Mouse (Mus musculus) limb, embryonic 11.5 days (tissue): ENCODE data around the gene Cdk2ap1. TPM values are rescaled to one million over a fixed set of nuclear protein-coding genes. Genes with fewer than 3 reads are reported as not detected.
"Not testable (repeated sequence)": the region's sequence is repeated elsewhere in the genome, so short reads cannot be mapped to it uniquely, and the experiment has no call there.

ENCODE experiments used
- ATAC-seq: fragments of 200-750 bp; cut with Nextera tagmentation; 2 replicates; pipeline ENCODE4 v1.8.0; 2017; ENCODE audit warnings: low read depth; ENCODE audit not compliant: insufficient number of reproducible peaks, low FRiP score, low TSS enrichment
- DNase-seq: peaks from one replicate; pipeline ENCODE4 v3.0.0-alpha.2; 2015; ENCODE audit warnings: low spot score
- H3K27ac ChIP-seq: fragments of 300-500 bp; sonication (generic); replicated peaks from 2 replicates; pipeline ENCODE4 v1.5.1; 2014; ENCODE audit warnings: low read depth, mild to moderate bottlenecking, low read length
- H3K27me3 ChIP-seq: fragments of 300-500 bp; sonication (generic); 2 replicates; pipeline ENCODE4 v1.6.1; 2014; ENCODE audit warnings: mild to moderate bottlenecking, low read length, mixed read lengths; ENCODE audit not compliant: control insufficient read depth, insufficient read depth
- H3K36me3 ChIP-seq: fragments of 300-500 bp; sonication (generic); 2 replicates; pipeline ENCODE4 v1.6.1; 2014; ENCODE audit warnings: mild to moderate bottlenecking, low read length, moderate library complexity, mixed read lengths; ENCODE audit not compliant: control insufficient read depth, insufficient read depth
- H3K4me1 ChIP-seq: fragments of 300-500 bp; sonication (generic); 2 replicates; pipeline ENCODE4 v1.6.1; 2014; ENCODE audit warnings: low read length, mixed read lengths; ENCODE audit not compliant: control insufficient read depth, insufficient read depth
- H3K4me2 ChIP-seq: fragments of 300-500 bp; sonication (generic); 2 replicates; pipeline ENCODE4 v1.6.1; 2014; ENCODE audit warnings: low read depth, mild to moderate bottlenecking, moderate library complexity; ENCODE audit not compliant: severe bottlenecking
- H3K4me3 ChIP-seq: fragments of 300-500 bp; sonication (generic); 2 replicates; pipeline ENCODE4 v1.5.1; 2014; ENCODE audit warnings: low read depth, low read length
- H3K9ac ChIP-seq: fragments of 300-500 bp; sonication (generic); 2 replicates; pipeline ENCODE4 v1.6.1; 2014; ENCODE audit warnings: mild to moderate bottlenecking, low read length
- H3K9me3 ChIP-seq: fragments of 300-500 bp; sonication (generic); 2 replicates; pipeline ENCODE4 v1.6.1; 2016; ENCODE audit warnings: low read length; ENCODE audit not compliant: control insufficient read depth
- WGBS: fragments of 180-500 bp; shearing (Covaris S2); extraction: QIAGEN DNeasy Blood & Tissue Kit; methylation state at CpG from one replicate; pipeline ENCODE4 v1.1.7; 2014; 5-methylcytosine and 5-hydroxymethylcytosine counted together
- polyA plus RNA-seq: library from polyadenylated mRNA; unstranded; fragments of >200 nt; fragmentation: Nextera tagmentation; extraction: Ambion mirVana; gene quantifications from 2 replicates; pipeline ENCODE4 v1.2.1, GENCODE M21; 2014

Cdk2ap1 gene
- polyA plus RNA-seq, 1 experiment from 2014 or later: 300 TPM

- H3K36me3 ChIP-seq: peaks cover 20% of the 10 kb centered on the region
- no peak overlapping the region for H3K9ac ChIP-seq
Observed at GRCm38 (mm10) chr5:124317648-124318047, 45.2 kb downstream of the Cdk2ap1 start.

GRCm38 (mm10) chr5:124315941-124316340, 46.9 kb downstream of the Cdk2ap1 start:
- no peak overlapping the region for H3K27ac ChIP-seq
- no peak overlapping the region for H3K4me2 ChIP-seq
- no peaks in the 10 kb centered on the region for H3K9me3 ChIP-seq
- no peaks in the 10 kb centered on the region for H3K4me1 ChIP-seq
- 91% methylated on average over 11 of the region's 11 CpGs for WGBS
- H3K27me3 ChIP-seq: no peaks in the 10 kb centered on the region
- no peak for ATAC-seq
- DNase-seq: no peak
- H3K4me3 ChIP-seq: no peak overlapping the region
- H3K36me3 ChIP-seq: peaks cover 29% of the 10 kb centered on the region
- no peak overlapping the region for H3K9ac ChIP-seq

More at GRCm38 (mm10) chr5:124317648-124318047, 45.2 kb downstream of the Cdk2ap1 start:
- DNase-seq: no peak
- 91% methylated on average over 7 of the region's 7 CpGs for WGBS
- H3K4me3 ChIP-seq: no peak overlapping the region
- no peaks in the 10 kb centered on the region for H3K9me3 ChIP-seq
- no peak overlapping the region for H3K27ac ChIP-seq
- no peak for ATAC-seq
- H3K4me2 ChIP-seq: no peak overlapping the region
- H3K27me3 ChIP-seq: no peaks in the 10 kb centered on the region
- H3K4me1 ChIP-seq: no peaks in the 10 kb centered on the region

- Histone ChIP-seq H3K4me2 (no peak overlapping the region), H3K4me3 (no peak overlapping the region), H3K4me1 (no peaks in the 10 kb centered on the region), H3K9ac (no peak overlapping the region), H3K36me3 (peaks cover 29% of the 10 kb centered on the region), H3K27me3 (no peaks in the 10 kb centered on the region), H3K27ac (no peak overlapping the region), H3K9me3 (no peaks in the 10 kb centered on the region)
- 92% methylated on average over 9 of the region's 9 CpGs for WGBS
- DNase-seq (no peak), ATAC-seq (no peak)
Observed at GRCm38 (mm10) chr5:124315498-124315897, 47.4 kb downstream of the Cdk2ap1 start.

- 96% methylated on average over 11 of the region's 11 CpGs for WGBS
- no peaks in the 10 kb centered on the region for H3K27me3 ChIP-seq
- H3K4me1 ChIP-seq: no peaks in the 10 kb centered on the region
- no peak overlapping the region for H3K9ac ChIP-seq
- H3K27ac ChIP-seq: no peak overlapping the region
- H3K4me3 ChIP-seq: no peak overlapping the region
- no peaks in the 10 kb centered on the region for H3K9me3 ChIP-seq
- DNase-seq: no peak
- no peak for ATAC-seq
- H3K36me3 ChIP-seq: peaks cover 38% of the 10 kb centered on the region
- no peak overlapping the region for H3K4me2 ChIP-seq
Observed at GRCm38 (mm10) chr5:124310091-124310490, 52.8 kb downstream of the Cdk2ap1 start.

- Histone ChIP-seq H3K9me3 (no peaks in the 10 kb centered on the region), H3K4me3 (no peak overlapping the region), H3K9ac (no peak overlapping the region), H3K36me3 (peaks cover 36% of the 10 kb centered on the region), H3K27ac (no peak overlapping the region), H3K4me2 (no peak overlapping the region), H3K27me3 (no peaks in the 10 kb centered on the region), H3K4me1 (no peaks in the 10 kb centered on the region)
- ATAC-seq: no peak
- WGBS: 95% methylated on average over 10 of the region's 10 CpGs
- DNase-seq: no peak
Observed at GRCm38 (mm10) chr5:124309155-124309554, 53.7 kb downstream of the Cdk2ap1 start.

- WGBS: 93% methylated on average over 6 of the region's 6 CpGs
- not testable (repeated sequence) for H3K9me3 ChIP-seq, H3K9ac ChIP-seq, H3K4me2 ChIP-seq, H3K27ac ChIP-seq, DNase-seq, H3K4me3 ChIP-seq, ATAC-seq, H3K4me1 ChIP-seq, H3K27me3 ChIP-seq
- peaks cover 28% of the 10 kb centered on the region for H3K36me3 ChIP-seq
Observed at GRCm38 (mm10) chr5:124302853-124303252, 60.0 kb downstream of the Cdk2ap1 start.

- no peaks in the 10 kb centered on the region for H3K4me1 ChIP-seq
- H3K36me3 ChIP-seq: peaks cover 20% of the 10 kb centered on the region
- no peaks in the 10 kb centered on the region for H3K27me3 ChIP-seq
- no peaks in the 10 kb centered on the region for H3K9me3 ChIP-seq
- H3K4me2 ChIP-seq: no peak overlapping the region
- no peak for DNase-seq
- 73% methylated on average over 4 of the region's 4 CpGs for WGBS
- no peak overlapping the region for H3K27ac ChIP-seq
- no peak overlapping the region for H3K9ac ChIP-seq
- ATAC-seq: no peak
- H3K4me3 ChIP-seq: no peak overlapping the region
Observed at GRCm38 (mm10) chr5:124300132-124300531, 62.8 kb downstream of the Cdk2ap1 start.

GRCm38 (mm10) chr5:124299307-124299706, 63.6 kb downstream of the Cdk2ap1 start:
- peaks cover 18% of the 10 kb centered on the region for H3K36me3 ChIP-seq
- WGBS: 73% methylated on average over 3 of the region's 4 CpGs
- H3K4me2 ChIP-seq, H3K4me1 ChIP-seq, H3K9me3 ChIP-seq, ATAC-seq, H3K9ac ChIP-seq, H3K27me3 ChIP-seq, H3K27ac ChIP-seq, H3K4me3 ChIP-seq: not testable (repeated sequence)
- peak; percentile 28 for DNase-seq

- no peak overlapping the region for H3K9ac ChIP-seq
- DNase-seq (no peak), ATAC-seq (no peak)
- no peak overlapping the region for H3K4me2 ChIP-seq
- no peak overlapping the region for H3K4me3 ChIP-seq
- H3K4me1 ChIP-seq: no peaks in the 10 kb centered on the region
- H3K27me3 ChIP-seq: no peaks in the 10 kb centered on the region
- WGBS: 97% methylated on average over 4 of the region's 4 CpGs
- H3K36me3 ChIP-seq: peaks cover 17% of the 10 kb centered on the region
- no peak overlapping the region for H3K27ac ChIP-seq
- H3K9me3 ChIP-seq: no peaks in the 10 kb centered on the region
Observed at GRCm38 (mm10) chr5:124296475-124296874, 66.4 kb downstream of the Cdk2ap1 start.
